In the genomic region with DNA sequence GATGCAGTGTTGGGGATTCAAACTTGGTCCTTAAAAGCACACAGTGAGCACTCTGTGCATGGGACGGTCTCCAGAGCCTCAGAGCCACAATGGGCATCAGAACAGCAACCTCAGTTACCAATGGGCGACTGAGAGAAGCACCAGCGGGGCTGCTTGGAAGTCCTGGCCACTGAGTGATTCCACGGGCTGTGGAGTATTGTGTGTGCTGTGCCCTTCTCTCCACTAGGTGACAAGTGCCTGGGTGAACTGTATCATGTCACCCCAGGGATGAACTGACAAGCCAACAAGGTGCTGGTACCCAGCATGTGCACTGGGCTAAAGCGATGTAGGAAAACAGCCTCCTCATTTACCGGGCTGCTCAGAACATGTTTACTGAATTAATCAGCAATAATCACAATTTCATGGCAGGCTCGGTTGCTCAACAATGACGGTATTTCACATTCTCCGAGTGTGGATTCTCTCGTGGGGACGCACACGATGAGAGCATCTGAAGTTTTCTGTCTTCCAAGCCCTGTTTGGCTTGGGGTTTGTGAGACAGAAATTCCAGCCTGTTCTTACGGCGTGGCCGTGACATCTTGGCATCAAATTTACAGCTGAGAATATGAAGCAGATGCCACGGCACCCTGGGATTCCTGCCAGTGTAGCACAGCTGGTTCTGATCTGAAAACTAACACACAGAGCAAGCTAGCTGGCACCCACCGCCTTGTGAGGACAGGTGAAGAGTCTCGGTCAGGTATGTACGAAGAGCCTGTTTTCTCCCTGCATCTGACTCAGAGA, we compare ENCODE assay signal across 27 mouse cellular contexts.
DNase-seq lines count a peak whose midpoint lies in the region; ATAC-seq and TF ChIP-seq lines count a peak whose summit lies in the region.
"Had no signal": no experiment of that assay in that cellular context is flagged by ENCODE, and none has a peak within 500 bp of the region (broad histone marks: within the 10 kb centered on the region; RNA-seq: fewer than 3 reads in every experiment).

No protein-coding gene starts in this region.

- TF ChIP-seq EP300 in lung, postnatal 0 days (IDR thresholded peaks at IDR 0.05): no peak

- H3K4me2 ChIP-seq in lung, postnatal 0 days (replicated peaks; ENCODE audit: low read depth, low read length): no peak overlapping the region
- H3K4me2 ChIP-seq: forebrain, embryonic 12.5 days; heart, embryonic 15.5 days; hindbrain, embryonic 12.5 days; limb, embryonic 13.5 days; liver, embryonic 12.5 days; midbrain, embryonic 12.5 days had no signal

- peak; percentile 21; the same call in 1 of the 2 replicates for TF ChIP-seq CTCF in lung, postnatal 0 days (IDR thresholded peaks at IDR 0.05)

- H3K4me1 ChIP-seq in lung, postnatal 0 days (ENCODE audit: insufficient read depth, low read depth, low read length): peaks cover 2% of the 10 kb centered on the region; the same call in 1 of the 2 replicates
- H3K4me1 ChIP-seq: forebrain, embryonic 12.5 days; liver, embryonic 12.5 days had no signal

- H3K27me3 ChIP-seq in lung, postnatal 0 days (replicated peaks; ENCODE audit: insufficient read depth, low read length): no peaks in the 10 kb centered on the region
- H3K27me3 ChIP-seq: heart, embryonic 15.5 days; hindbrain, embryonic 12.5 days; limb, embryonic 13.5 days; liver, embryonic 12.5 days; midbrain, embryonic 12.5 days had no signal

- peak; percentile 26 for DNase-seq in gastrocnemius, postnatal 10 days
- DNase-seq in gastrocnemius, postnatal 25 days: no peak
- no peak for DNase-seq in lung, postnatal 0 days (ENCODE audit: low spot score)
- DNase-seq in lung, postnatal 25 days (ENCODE audit: low spot score): no peak
- no peak for DNase-seq in layer of hippocampus, adult 9-11 months
- no peak for DNase-seq in right cerebral cortex, postnatal 25 days
- DNase-seq: adrenal gland, adult 8-10 months; cerebellum, adult 2 months; cerebellum, postnatal 14 days; forebrain, postnatal 0 days; heart, adult 11 months; kidney, adult 8-10 months; lung, adult 18-20 months; lung, postnatal 10 days; thymus, postnatal 4 days had no signal

- H3K9me3 ChIP-seq in lung, postnatal 0 days (ENCODE audit: low read length): no peaks in the 10 kb centered on the region
- H3K9me3 ChIP-seq: forebrain, embryonic 12.5 days; heart, embryonic 10.5 days; heart, embryonic 15.5 days; hindbrain, embryonic 12.5 days; limb, embryonic 13.5 days; liver, embryonic 12.5 days; midbrain, embryonic 12.5 days had no signal

- no peak overlapping the region for H3K27ac ChIP-seq in lung, postnatal 0 days (ENCODE audit: low read length)
- H3K27ac ChIP-seq: forebrain, embryonic 12.5 days; heart, embryonic 10.5 days; heart, embryonic 15.5 days; hindbrain, embryonic 12.5 days; kidney, postnatal 0 days; left cerebral cortex, adult 2 months; limb, embryonic 13.5 days; liver, embryonic 12.5 days; midbrain, embryonic 12.5 days had no signal

- H3K4me3 ChIP-seq in lung, postnatal 0 days (ENCODE audit: low read depth, low read length): no peak overlapping the region
- H3K4me3 ChIP-seq: forebrain, embryonic 12.5 days; heart, embryonic 10.5 days; heart, embryonic 15.5 days; hindbrain, embryonic 12.5 days; left cerebral cortex, adult 2 months; limb, embryonic 13.5 days; liver, embryonic 12.5 days; midbrain, embryonic 12.5 days had no signal

- no peak for ATAC-seq in lung, postnatal 0 days
- 0 out of 2 replicates have a peak, but pooled peaks have one; percentile 25 for ATAC-seq in common myeloid progenitor, adult 5-6 weeks (replicated peaks; ENCODE audit: low read depth, poor library complexity, severe bottlenecking)
- peak; percentile 58; the same call in 1 of the 2 replicates for ATAC-seq in megakaryocyte-erythroid progenitor cell, adult 5-6 weeks (replicated peaks; ENCODE audit: low FRiP score, low TSS enrichment, poor library complexity, severe bottlenecking)
- ATAC-seq: forebrain, postnatal 0 days; intestine, embryonic 16.5 days; liver, embryonic 12.5 days had no signal

- H3K36me3 ChIP-seq in lung, postnatal 0 days (ENCODE audit: insufficient read depth, low read length): no peaks in the 10 kb centered on the region
- H3K36me3 ChIP-seq: forebrain, embryonic 12.5 days; heart, embryonic 10.5 days; heart, embryonic 15.5 days; hindbrain, embryonic 12.5 days; liver, embryonic 12.5 days; midbrain, embryonic 12.5 days had no signal

- 71% methylated on average over 19 of the region's 19 CpGs for WGBS in lung, postnatal 0 days

- no peak overlapping the region for H3K9ac ChIP-seq in lung, postnatal 0 days (replicated peaks; ENCODE audit: low read depth)
- H3K9ac ChIP-seq: forebrain, embryonic 12.5 days; forebrain, postnatal 0 days; heart, embryonic 15.5 days; hindbrain, embryonic 12.5 days; limb, embryonic 13.5 days; liver, embryonic 12.5 days; midbrain, embryonic 12.5 days had no signal
